In the genomic region with DNA sequence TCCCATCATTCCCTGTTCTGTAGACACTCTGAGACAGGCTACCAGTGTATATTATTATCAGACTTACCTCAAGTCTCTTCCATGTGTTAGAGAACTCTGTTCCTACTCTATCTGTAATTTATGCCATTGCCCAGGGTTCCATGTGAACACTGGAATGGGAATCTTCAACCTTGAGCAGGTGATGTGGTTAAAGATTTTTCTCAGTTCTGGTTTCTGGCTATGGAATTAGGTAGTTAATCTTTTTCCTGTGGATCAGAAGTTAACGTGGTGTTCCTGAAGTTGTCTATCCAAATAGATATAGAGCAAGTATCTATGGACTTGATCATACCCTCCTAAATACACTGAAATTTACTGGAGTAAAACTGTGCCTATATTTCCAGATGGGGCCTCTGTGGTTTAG, we compare ENCODE assay signal across 27 mouse cellular contexts.
"Had no signal": no experiment of that assay in that cellular context is flagged by ENCODE, and none has a peak within 500 bp of the region (broad histone marks: within the 10 kb centered on the region; RNA-seq: fewer than 3 reads in every experiment).

No protein-coding gene starts in this region.

- H3K36me3 ChIP-seq: heart, embryonic 10.5 days; hindbrain, embryonic 10.5 days; hindbrain, embryonic 12.5 days; intestine, embryonic 15.5 days; kidney, embryonic 15.5 days; limb, embryonic 10.5 days; limb, embryonic 12.5 days; liver, embryonic 13.5 days; liver, embryonic 15.5 days had no signal

- H3K9ac ChIP-seq: hindbrain, embryonic 12.5 days; hindbrain, embryonic 14.5 days; intestine, embryonic 15.5 days; kidney, embryonic 15.5 days; limb, embryonic 12.5 days; liver, embryonic 13.5 days; liver, embryonic 15.5 days; liver, postnatal 0 days had no signal

- H3K4me1 ChIP-seq: hindbrain, embryonic 10.5 days; hindbrain, embryonic 12.5 days; intestine, embryonic 15.5 days; kidney, embryonic 15.5 days; liver, embryonic 13.5 days; liver, embryonic 15.5 days had no signal

- H3K4me2 ChIP-seq: hindbrain, embryonic 12.5 days; hindbrain, embryonic 14.5 days; intestine, embryonic 15.5 days; kidney, embryonic 15.5 days; limb, embryonic 12.5 days; liver, embryonic 11.5 days; liver, embryonic 13.5 days; liver, embryonic 15.5 days had no signal

- H3K4me3 ChIP-seq: gastrocnemius, adult 2 months; heart, adult 2 months; heart, embryonic 10.5 days; hindbrain, embryonic 10.5 days; hindbrain, embryonic 12.5 days; intestine, embryonic 15.5 days; kidney, embryonic 15.5 days; layer of hippocampus, adult 2 months; left cerebral cortex, adult 2 months; limb, embryonic 10.5 days; limb, embryonic 12.5 days; liver, embryonic 13.5 days; liver, embryonic 15.5 days had no signal

- ATAC-seq: hindbrain, embryonic 16.5 days; inflammation-experienced regulatory T-cells, adult 6 months; intestine, embryonic 15.5 days; intestine, postnatal 0 days; liver, postnatal 0 days had no signal

- DNase-seq: gastrocnemius, adult 2 months; gastrocnemius, postnatal 10 days; gastrocnemius, postnatal 25 days; heart, adult 2 months; heart, postnatal 10 days; heart, postnatal 4 days; kidney, postnatal 10 days; kidney, postnatal 25 days; kidney, postnatal 4 days; liver; liver, embryonic 13.5 days; liver, postnatal 0 days had no signal

- H3K27ac ChIP-seq: gastrocnemius, adult 2 months; heart, adult 2 months; heart, embryonic 10.5 days; hindbrain, embryonic 10.5 days; hindbrain, embryonic 12.5 days; hindbrain, embryonic 14.5 days; intestine, embryonic 15.5 days; kidney, embryonic 15.5 days; layer of hippocampus, adult 2 months; left cerebral cortex, adult 2 months; limb, embryonic 10.5 days; limb, embryonic 12.5 days; liver, embryonic 13.5 days; liver, embryonic 15.5 days had no signal

- H3K9me3 ChIP-seq: heart, embryonic 10.5 days; hindbrain, embryonic 10.5 days; hindbrain, embryonic 12.5 days; intestine, embryonic 15.5 days; kidney, embryonic 15.5 days; limb, embryonic 10.5 days; limb, embryonic 12.5 days; liver, embryonic 13.5 days; liver, embryonic 15.5 days had no signal

- H3K27me3 ChIP-seq: hindbrain, embryonic 12.5 days; intestine, embryonic 15.5 days; kidney, embryonic 15.5 days; limb, embryonic 12.5 days; liver, embryonic 13.5 days; liver, embryonic 15.5 days had no signal
